Mouse (Mus musculus) thymus, postnatal 10 days (tissue): ENCODE data around the gene Sord.
A peak's percentile ranks its signal among the peaks of the same experiment; 100 is the strongest.

Source experiments
- DNase-seq, 2 experiments: peaks; one replicate each; pipeline ENCODE4 v3.0.0; 2021; ENCODE audit warnings: low spot score in 2 of 2

Gene Sord

GRCm38 (mm10) chr2:122301921-122302573, 67.5 kb downstream of the Sord start:
- no peak for DNase-seq

GRCm38 (mm10) chr2:122302574-122303241, 68.2 kb downstream of the Sord start:
- peak; percentile 63 to 84 for DNase-seq

- no peak for DNase-seq
Observed at GRCm38 (mm10) chr2:122304544-122304943, 70.0 kb downstream of the Sord start.

GRCm38 (mm10) chr2:122305097-122305892, 70.7 kb downstream of the Sord start:
- DNase-seq = no peak

- DNase-seq = no peak
Observed at GRCm38 (mm10) chr2:122306184-122306583, 71.6 kb downstream of the Sord start.

GRCm38 (mm10) chr2:122309647-122310046, 75.1 kb downstream of the Sord start:
- no peak for DNase-seq

GRCm38 (mm10) chr2:122311561-122311960, 77.0 kb downstream of the Sord start:
- DNase-seq = no peak

GRCm38 (mm10) chr2:122312722-122313417, 78.3 kb downstream of the Sord start:
- DNase-seq = peak; percentile 41 to 80

- DNase-seq = no peak
Observed at GRCm38 (mm10) chr2:122313536-122313935, 79.0 kb downstream of the Sord start, which contains the start of gene Duoxa1. Gene Duoxa1 (minus strand): TSS chr2:122313730.
